In the genomic region with DNA sequence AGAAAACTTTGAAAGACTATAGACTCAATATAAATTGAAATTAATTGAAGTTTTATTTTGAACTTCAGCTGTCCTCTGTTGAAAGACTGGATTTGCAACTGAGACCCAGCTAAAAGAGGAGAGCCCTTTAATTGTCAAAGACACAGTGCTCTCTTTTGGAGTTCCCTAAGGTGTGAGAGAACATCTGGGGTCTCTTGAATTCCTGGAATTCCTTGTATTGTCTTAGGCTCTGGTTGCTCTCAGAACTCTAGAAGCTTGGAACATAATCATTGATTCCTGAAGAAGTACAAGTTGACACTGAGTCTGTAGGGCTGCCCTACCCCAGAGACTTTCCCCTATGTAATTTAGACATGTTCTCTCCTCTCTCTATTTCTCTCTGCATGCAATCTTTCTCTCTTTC, we compare ENCODE assay signal across 24 mouse cellular contexts. TPM values are rescaled to one million over a fixed set of nuclear protein-coding genes. Genes with fewer than 3 reads are reported as not detected.
"Had no signal": no experiment of that assay in that cellular context is flagged by ENCODE, and none has a peak within 500 bp of the region (broad histone marks: within the 10 kb centered on the region; RNA-seq: fewer than 3 reads in every experiment).

No protein-coding gene starts in this region.

- DNase-seq: retina, postnatal 1 day; right cerebral cortex, adult 18-20 months; right cerebral cortex, postnatal 14 days; right cerebral cortex, postnatal 25 days; spleen, adult 18-20 months; thymus, adult 18-20 months; thymus, adult 2 months; thymus, postnatal 14 days; thymus, postnatal 25 days; thymus, postnatal 36 days; thymus, postnatal 4 days had no signal

- H3K36me3 ChIP-seq: neural tube, embryonic 12.5 days; neural tube, embryonic 13.5 days; neural tube, embryonic 15.5 days; stomach, embryonic 15.5 days had no signal

- H3K4me3 ChIP-seq: neural tube, embryonic 12.5 days; neural tube, embryonic 13.5 days; neural tube, embryonic 15.5 days; stomach, embryonic 15.5 days had no signal

- H3K4me1 ChIP-seq: neural tube, embryonic 12.5 days; neural tube, embryonic 13.5 days; neural tube, embryonic 15.5 days; stomach, embryonic 15.5 days had no signal

- H3K27ac ChIP-seq: neural tube, embryonic 12.5 days; neural tube, embryonic 13.5 days; neural tube, embryonic 15.5 days; stomach, embryonic 15.5 days; stomach, postnatal 0 days had no signal

- H3K9me3 ChIP-seq: neural tube, embryonic 13.5 days; neural tube, embryonic 15.5 days; stomach, embryonic 15.5 days had no signal

- H3K4me2 ChIP-seq: neural tube, embryonic 12.5 days; neural tube, embryonic 13.5 days; neural tube, embryonic 15.5 days; stomach, embryonic 15.5 days had no signal

- H3K27me3 ChIP-seq: neural tube, embryonic 12.5 days; neural tube, embryonic 13.5 days; neural tube, embryonic 15.5 days; stomach, embryonic 15.5 days had no signal

- H3K9ac ChIP-seq: neural tube, embryonic 12.5 days; neural tube, embryonic 13.5 days; neural tube, embryonic 15.5 days; stomach, embryonic 15.5 days had no signal

RNA-seq across cellular contexts. Expression of a gene that starts 28.1 kb away (rescaled TPM):
- polyA plus RNA-seq: neural tube, embryonic 12.5 days; neural tube, embryonic 13.5 days; neural tube, embryonic 14.5 days; neural tube, embryonic 15.5 days; spleen, adult 2 months; stomach, embryonic 14.5 days; stomach, embryonic 15.5 days; stomach, embryonic 16.5 days; stomach, postnatal 0 days; testis, adult 2 months; thymus, adult 2 months; urinary bladder, adult 2 months had no signal

RNA-seq across cellular contexts. Expression of a gene that starts 52.8 kb away (rescaled TPM):
- polyA plus RNA-seq: neural tube, embryonic 12.5 days; neural tube, embryonic 13.5 days; neural tube, embryonic 14.5 days; neural tube, embryonic 15.5 days; small intestine, adult 2 months; spleen, adult 2 months; stomach, embryonic 14.5 days; stomach, embryonic 15.5 days; stomach, embryonic 16.5 days; stomach, postnatal 0 days; testis, adult 2 months; thymus, postnatal 0 days; urinary bladder, adult 2 months had no signal

RNA-seq across cellular contexts. Expression of a gene that starts 57.6 kb away (rescaled TPM):
- polyA plus RNA-seq: neural tube, embryonic 12.5 days; neural tube, embryonic 13.5 days; neural tube, embryonic 14.5 days; neural tube, embryonic 15.5 days; spleen, adult 2 months; stomach, embryonic 14.5 days; stomach, embryonic 15.5 days; stomach, embryonic 16.5 days; stomach, postnatal 0 days; thymus, adult 2 months; thymus, postnatal 0 days; urinary bladder, adult 2 months had no signal
